Mouse (Mus musculus): ENCODE measurements around the gene P4ha2. TPM values are rescaled to one million over a fixed set of nuclear protein-coding genes. Genes with fewer than 3 reads are reported as not detected.

P4ha2 gene
- polyA plus RNA-seq, 1 experiment from 2014 or later = 51.6 TPM

- Histone ChIP-seq H3K36me3 (ENCODE audit: control insufficient read depth, insufficient read depth, low read length) (no peaks in the 10 kb centered on the region), H3K27ac (ENCODE audit: low read depth, low read length) (no peak overlapping the region), H3K27me3 (ENCODE audit: control insufficient read depth, insufficient read depth, low read length) (0 out of 2 replicates have a peak, but pooled peaks cover 11% of the 10 kb centered on the region), H3K9me3 (replicated peaks; ENCODE audit: control insufficient read depth, low read length) (no peaks in the 10 kb centered on the region), H3K4me1 (ENCODE audit: control insufficient read depth, insufficient read depth, low read length) (peaks cover 19% of the 10 kb centered on the region), H3K4me3 (ENCODE audit: low read depth, low read length) (no peak overlapping the region), H3K4me2 (no peak overlapping the region), H3K9ac (ENCODE audit: low read depth, low read length) (no peak overlapping the region)
- ATAC-seq (replicated peaks; ENCODE audit: insufficient number of reproducible peaks, low FRiP score, low TSS enrichment) = no peak
- 51% methylated on average over 10 of the region's 10 CpGs for WGBS (ENCODE audit: insufficient replicate concordance)
These were observed 41.8 kb upstream of the P4ha2 start for GRCm38 (mm10) chr11:54058056-54058617.

GRCm38 (mm10) chr11:54058643-54059042, 41.3 kb upstream of the P4ha2 start:
- H3K9ac ChIP-seq (ENCODE audit: low read depth, low read length) = no peak overlapping the region
- H3K4me3 ChIP-seq (ENCODE audit: low read depth, low read length) = no peak overlapping the region
- no peak for ATAC-seq (replicated peaks; ENCODE audit: insufficient number of reproducible peaks, low FRiP score, low TSS enrichment)
- 0 out of 2 replicates have a peak, but pooled peaks cover 11% of the 10 kb centered on the region for H3K27me3 ChIP-seq (ENCODE audit: control insufficient read depth, insufficient read depth, low read length)
- WGBS (ENCODE audit: insufficient replicate concordance) = 16% methylated on average over 6 of the region's 6 CpGs
- peaks cover 19% of the 10 kb centered on the region for H3K4me1 ChIP-seq (ENCODE audit: control insufficient read depth, insufficient read depth, low read length)
- H3K27ac ChIP-seq (ENCODE audit: low read depth, low read length) = no peak overlapping the region
- H3K9me3 ChIP-seq (replicated peaks; ENCODE audit: control insufficient read depth, low read length) = no peaks in the 10 kb centered on the region
- H3K36me3 ChIP-seq (ENCODE audit: control insufficient read depth, insufficient read depth, low read length) = no peaks in the 10 kb centered on the region
- no peak overlapping the region for H3K4me2 ChIP-seq

- H3K9ac ChIP-seq (ENCODE audit: low read depth, low read length) = no peak overlapping the region
These were observed 40.4 kb upstream of the P4ha2 start for GRCm38 (mm10) chr11:54059526-54059925.

GRCm38 (mm10) chr11:54060316-54060715, 39.6 kb upstream of the P4ha2 start:
- H3K9me3 ChIP-seq (replicated peaks; ENCODE audit: control insufficient read depth, low read length) = no peaks in the 10 kb centered on the region
- H3K27ac ChIP-seq (ENCODE audit: low read depth, low read length) = no peak overlapping the region; the same call in 1 of the 2 replicates
- peaks cover 19% of the 10 kb centered on the region for H3K4me1 ChIP-seq (ENCODE audit: control insufficient read depth, insufficient read depth, low read length)
- WGBS (ENCODE audit: insufficient replicate concordance) = 33% methylated on average over 9 of the region's 9 CpGs
- no peak overlapping the region for H3K9ac ChIP-seq (ENCODE audit: low read depth, low read length)
- H3K36me3 ChIP-seq (ENCODE audit: control insufficient read depth, insufficient read depth, low read length) = no peaks in the 10 kb centered on the region
- ATAC-seq (replicated peaks; ENCODE audit: insufficient number of reproducible peaks, low FRiP score, low TSS enrichment) = no peak
- no peak overlapping the region for H3K4me2 ChIP-seq
- H3K27me3 ChIP-seq (ENCODE audit: control insufficient read depth, insufficient read depth, low read length) = 0 out of 2 replicates have a peak, but pooled peaks cover 11% of the 10 kb centered on the region
- H3K4me3 ChIP-seq (ENCODE audit: low read depth, low read length) = no peak overlapping the region

More at GRCm38 (mm10) chr11:54059526-54059925, 40.4 kb upstream of the P4ha2 start:
- WGBS (ENCODE audit: insufficient replicate concordance) = 65% methylated on average over 1 of the region's 1 CpGs
- H3K27ac ChIP-seq (ENCODE audit: low read depth, low read length) = no peak overlapping the region
- H3K4me2 ChIP-seq = no peak overlapping the region
- no peaks in the 10 kb centered on the region for H3K9me3 ChIP-seq (replicated peaks; ENCODE audit: control insufficient read depth, low read length)
- H3K27me3 ChIP-seq (ENCODE audit: control insufficient read depth, insufficient read depth, low read length) = 0 out of 2 replicates have a peak, but pooled peaks cover 11% of the 10 kb centered on the region
- no peak for ATAC-seq (replicated peaks; ENCODE audit: insufficient number of reproducible peaks, low FRiP score, low TSS enrichment)
- H3K4me3 ChIP-seq (ENCODE audit: low read depth, low read length) = no peak overlapping the region
- no peaks in the 10 kb centered on the region for H3K36me3 ChIP-seq (ENCODE audit: control insufficient read depth, insufficient read depth, low read length)
- peaks cover 19% of the 10 kb centered on the region for H3K4me1 ChIP-seq (ENCODE audit: control insufficient read depth, insufficient read depth, low read length)

GRCm38 (mm10) chr11:54062086-54062752, 37.7 kb upstream of the P4ha2 start:
- no peaks in the 10 kb centered on the region for H3K9me3 ChIP-seq (replicated peaks; ENCODE audit: control insufficient read depth, low read length)
- no peak overlapping the region for H3K4me3 ChIP-seq (ENCODE audit: low read depth, low read length)
- H3K27ac ChIP-seq (ENCODE audit: low read depth, low read length) = no peak overlapping the region
- H3K36me3 ChIP-seq (ENCODE audit: control insufficient read depth, insufficient read depth, low read length) = no peaks in the 10 kb centered on the region
- 78% methylated on average over 12 of the region's 12 CpGs for WGBS (ENCODE audit: insufficient replicate concordance)
- H3K27me3 ChIP-seq (ENCODE audit: control insufficient read depth, insufficient read depth, low read length) = peaks cover 9% of the 10 kb centered on the region; the same call in 1 of the 2 replicates
- peaks cover 25% of the 10 kb centered on the region for H3K4me1 ChIP-seq (ENCODE audit: control insufficient read depth, insufficient read depth, low read length)
- H3K4me2 ChIP-seq = no peak overlapping the region
- H3K9ac ChIP-seq (ENCODE audit: low read depth, low read length) = no peak overlapping the region
- no peak for ATAC-seq (replicated peaks; ENCODE audit: insufficient number of reproducible peaks, low FRiP score, low TSS enrichment)

GRCm38 (mm10) chr11:54062753-54063471, 37.0 kb upstream of the P4ha2 start:
- ATAC-seq (replicated peaks; ENCODE audit: insufficient number of reproducible peaks, low FRiP score, low TSS enrichment) = no peak
- Histone ChIP-seq H3K9me3 (replicated peaks; ENCODE audit: control insufficient read depth, low read length) (no peaks in the 10 kb centered on the region), H3K4me2 (no peak overlapping the region), H3K4me3 (ENCODE audit: low read depth, low read length) (no peak overlapping the region), H3K27me3 (ENCODE audit: control insufficient read depth, insufficient read depth, low read length) (peaks cover 10% of the 10 kb centered on the region; the same call in 1 of the 2 replicates), H3K9ac (ENCODE audit: low read depth, low read length) (no peak overlapping the region), H3K36me3 (ENCODE audit: control insufficient read depth, insufficient read depth, low read length) (no peaks in the 10 kb centered on the region), H3K4me1 (ENCODE audit: control insufficient read depth, insufficient read depth, low read length) (peaks cover 31% of the 10 kb centered on the region), H3K27ac (ENCODE audit: low read depth, low read length) (no peak overlapping the region)
- WGBS (ENCODE audit: insufficient replicate concordance) = 78% methylated on average over 9 of the region's 9 CpGs

- no peak overlapping the region for H3K9ac ChIP-seq (ENCODE audit: low read depth, low read length)
- ATAC-seq (replicated peaks; ENCODE audit: insufficient number of reproducible peaks, low FRiP score, low TSS enrichment) = no peak
- H3K27me3 ChIP-seq (ENCODE audit: control insufficient read depth, insufficient read depth, low read length) = peaks cover 15% of the 10 kb centered on the region; the same call in 1 of the 2 replicates
- no peak overlapping the region for H3K4me2 ChIP-seq
- no peak overlapping the region for H3K4me3 ChIP-seq (ENCODE audit: low read depth, low read length)
- H3K9me3 ChIP-seq (replicated peaks; ENCODE audit: control insufficient read depth, low read length) = no peaks in the 10 kb centered on the region
- H3K4me1 ChIP-seq (ENCODE audit: control insufficient read depth, insufficient read depth, low read length) = peaks cover 30% of the 10 kb centered on the region
- WGBS (ENCODE audit: insufficient replicate concordance) = 86% methylated on average over 10 of the region's 10 CpGs
- H3K36me3 ChIP-seq (ENCODE audit: control insufficient read depth, insufficient read depth, low read length) = no peaks in the 10 kb centered on the region
- no peak overlapping the region for H3K27ac ChIP-seq (ENCODE audit: low read depth, low read length)
These were observed 36.5 kb upstream of the P4ha2 start for GRCm38 (mm10) chr11:54063472-54063775.

GRCm38 (mm10) chr11:54064412-54064978, 35.4 kb upstream of the P4ha2 start:
- peaks cover 24% of the 10 kb centered on the region for H3K27me3 ChIP-seq (ENCODE audit: control insufficient read depth, insufficient read depth, low read length)
- peaks cover 19% of the 10 kb centered on the region for H3K4me1 ChIP-seq (ENCODE audit: control insufficient read depth, insufficient read depth, low read length)
- H3K4me2 ChIP-seq = no peak overlapping the region
- H3K4me3 ChIP-seq (ENCODE audit: low read depth, low read length) = no peak overlapping the region
- no peak overlapping the region for H3K27ac ChIP-seq (ENCODE audit: low read depth, low read length)
- 39% methylated on average over 3 of the region's 3 CpGs for WGBS (ENCODE audit: insufficient replicate concordance)
- no peaks in the 10 kb centered on the region for H3K9me3 ChIP-seq (replicated peaks; ENCODE audit: control insufficient read depth, low read length)
- no peaks in the 10 kb centered on the region for H3K36me3 ChIP-seq (ENCODE audit: control insufficient read depth, insufficient read depth, low read length)
- ATAC-seq (replicated peaks; ENCODE audit: insufficient number of reproducible peaks, low FRiP score, low TSS enrichment) = no peak
- no peak overlapping the region for H3K9ac ChIP-seq (ENCODE audit: low read depth, low read length)
